Mouse (Mus musculus): ENCODE data around the gene Arrdc5. TPM values are rescaled to one million over a fixed set of nuclear protein-coding genes. Genes with fewer than 3 reads are reported as not detected.

Gene Arrdc5
- total RNA-seq (2023; ENCODE audit: inconsistent age), result not detected in 4 replicates

DNA sequence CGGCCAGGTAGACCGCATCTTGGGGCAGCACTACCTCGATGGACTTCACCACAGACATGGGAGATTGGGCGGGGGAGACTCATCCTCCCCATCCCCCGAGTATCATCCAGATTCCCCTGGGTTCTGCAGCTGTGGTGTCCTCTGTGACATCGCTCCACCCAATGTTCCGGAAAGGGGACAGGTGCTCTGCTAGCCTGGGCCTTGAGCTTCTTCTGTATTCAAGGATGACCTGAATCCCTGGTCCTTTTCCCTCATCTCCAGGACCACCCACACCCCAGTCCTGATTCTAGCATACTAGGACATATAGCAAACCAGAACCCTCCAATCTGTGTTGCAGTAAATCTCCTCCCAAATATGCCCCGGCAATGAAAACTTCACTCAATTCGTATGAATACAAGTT, at the start of gene Arrdc5:
Gene Arrdc5 (minus strand): TSS at position 101 of the 400 bp plus-strand sequence.

GRCm38 (mm10) chr17:56325450-56326152, 25.5 kb upstream of the Arrdc5 start, which contains the start of gene Kdm4b:
Gene Kdm4b, plus strand, starts transcription at chr17:56326062.

GRCm38 (mm10) chr17:56303160-56303846, 3.2 kb upstream of the Arrdc5 start, which contains the start of gene Uhrf1:
Gene Uhrf1, plus strand, starts transcription at chr17:56303321.

DNA sequence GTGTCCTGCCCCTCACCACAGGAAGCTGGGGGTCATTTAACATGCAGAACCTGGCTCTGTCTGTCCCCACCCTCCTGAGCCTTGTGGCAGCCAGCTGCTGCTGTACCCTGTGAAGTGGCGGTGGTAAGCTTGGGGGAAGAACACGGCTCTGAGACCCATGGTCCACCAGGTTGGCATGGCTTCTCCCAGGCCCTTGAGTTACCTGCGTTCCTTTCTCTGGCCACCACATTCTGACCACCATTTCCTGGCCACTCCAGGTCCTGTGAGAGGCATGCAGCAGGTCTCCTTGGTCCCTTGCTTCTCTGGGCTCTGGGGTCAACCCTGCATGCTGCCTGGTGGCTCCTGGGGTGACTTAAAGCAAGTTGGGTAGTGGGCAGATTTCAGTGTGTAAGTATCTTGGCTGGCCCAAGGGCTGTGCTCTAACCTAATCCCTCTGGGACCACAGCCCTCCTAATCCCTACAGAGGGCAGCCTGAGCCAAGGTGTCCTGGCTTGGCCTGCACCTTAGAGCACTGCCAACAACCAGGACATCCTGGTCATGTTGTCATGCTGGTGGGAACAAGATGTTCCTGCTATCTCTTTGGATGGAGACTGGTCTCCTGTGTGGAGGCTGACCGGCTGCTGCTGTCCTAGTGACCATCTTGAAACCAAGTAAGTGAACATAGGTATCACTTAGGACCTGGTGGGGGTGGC, 7.4 kb downstream of the Arrdc5 start, which contains the start of gene Plin3:
Gene Plin3 (minus strand): TSS at position 343 of the 692 bp plus-strand sequence.

DNA sequence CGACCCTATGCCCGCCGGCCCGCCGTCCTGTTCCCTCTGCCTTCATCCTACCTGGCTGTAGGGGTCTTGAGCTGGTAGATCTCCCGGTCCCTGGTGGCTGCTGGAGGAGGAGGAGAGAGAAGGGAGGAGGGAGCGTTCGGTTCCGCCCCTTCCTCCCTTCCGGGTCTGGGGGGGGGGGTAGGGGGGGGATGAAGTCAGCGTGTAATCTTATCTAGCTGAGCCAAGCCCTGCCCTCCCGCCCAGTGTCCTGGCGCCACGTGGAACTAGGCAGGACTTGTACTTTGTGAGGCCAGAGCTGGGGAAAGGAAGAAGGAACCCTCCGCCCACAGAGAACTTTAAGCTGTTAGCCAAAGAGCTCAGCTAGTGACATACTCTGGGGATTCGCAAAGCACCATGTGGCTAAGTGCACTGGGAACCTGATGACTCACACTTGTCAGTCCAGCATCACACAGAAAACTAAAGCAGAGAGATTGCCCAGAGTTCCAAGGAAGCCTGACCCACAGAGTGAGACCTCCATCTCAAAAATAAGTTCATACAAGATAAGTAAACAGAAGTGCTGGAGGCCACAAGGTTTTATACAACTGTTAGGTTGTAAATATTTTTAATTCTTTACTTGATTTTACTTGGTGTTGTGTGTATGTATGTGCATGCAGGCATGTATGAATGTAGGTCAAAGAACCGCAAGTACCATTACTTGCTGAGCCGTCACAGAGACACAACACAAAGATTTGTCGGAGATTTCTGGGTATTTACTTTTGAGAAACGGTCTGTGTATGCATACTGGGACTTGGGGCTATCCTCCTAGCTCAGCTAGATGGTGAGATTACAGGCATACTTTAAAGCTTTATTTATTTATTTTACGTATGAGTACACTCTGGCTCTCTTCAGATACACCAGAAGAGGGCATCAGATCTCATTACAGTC, 23.2 kb downstream of the Arrdc5 start, which contains the start of gene Ticam1:
Gene Ticam1 (minus strand): TSS at position 144 of the 924 bp plus-strand sequence.

GRCm38 (mm10) chr17:56256239-56256881, 43.7 kb downstream of the Arrdc5 start, which contains the start of gene Fem1a:
Gene Fem1a, plus strand, starts transcription at chr17:56256810.

Other genes with a start within 250 kb of the Arrdc5 start
- gene Ubxn6, start 225.3 kb downstream of the Arrdc5 start, total RNA-seq (2023; ENCODE audit: inconsistent age), result 69.0 to 71.9 TPM (median 71.0 TPM) in 4 replicates
- gene Hdgfl2, start 220.7 kb downstream of the Arrdc5 start, total RNA-seq (2023; ENCODE audit: inconsistent age), result 102 to 112 TPM (median 107 TPM) in 4 replicates
- not detected in 4 replicates for gene Plin4, start 190.5 kb downstream of the Arrdc5 start, total RNA-seq (2023; ENCODE audit: inconsistent age)
- gene Plin5, start 182.7 kb downstream of the Arrdc5 start, total RNA-seq (2023; ENCODE audit: inconsistent age), result not detected in 4 replicates
- not detected in 4 replicates for gene Lrg1, start 178.3 kb downstream of the Arrdc5 start, total RNA-seq (2023; ENCODE audit: inconsistent age)
- gene Sema6b, start 159.9 kb downstream of the Arrdc5 start, total RNA-seq (2023; ENCODE audit: inconsistent age), result 0.42 to 1.1 TPM (median 0.92 TPM) in 4 replicates
- gene Tnfaip8l1, start 137.8 kb downstream of the Arrdc5 start, total RNA-seq (2023; ENCODE audit: inconsistent age), result 0.19 to 0.51 TPM (median 0.41 TPM) in 4 replicates
- 50.0 to 56.0 TPM (median 53.0 TPM) in 4 replicates for gene Mydgf, start 116.4 kb downstream of the Arrdc5 start, total RNA-seq (2023; ENCODE audit: inconsistent age)
- 52.3 to 59.2 TPM (median 53.1 TPM) in 4 replicates for gene Dpp9, start 81.4 kb downstream of the Arrdc5 start, total RNA-seq (2023; ENCODE audit: inconsistent age)
- 27.2 to 30.4 TPM (median 28.6 TPM) in 4 replicates for gene Fem1a, start 43.5 kb downstream of the Arrdc5 start, total RNA-seq (2023; ENCODE audit: inconsistent age)
- gene Ticam1, start 23.5 kb downstream of the Arrdc5 start, total RNA-seq (2023; ENCODE audit: inconsistent age), result 22.7 to 27.2 TPM (median 25.2 TPM) in 4 replicates
- 11.6 to 16.2 TPM (median 15.4 TPM) in 4 replicates for gene Plin3, start 7.4 kb downstream of the Arrdc5 start, total RNA-seq (2023; ENCODE audit: inconsistent age)
- 13.7 to 22.6 TPM (median 17.5 TPM) in 4 replicates for gene Uhrf1, start 3.0 kb upstream of the Arrdc5 start, total RNA-seq (2023; ENCODE audit: inconsistent age)
- gene Kdm4b, start 25.8 kb upstream of the Arrdc5 start, total RNA-seq (2023; ENCODE audit: inconsistent age), result 66.1 to 73.1 TPM (median 68.8 TPM) in 4 replicates
- gene Ptprs, start 176.2 kb upstream of the Arrdc5 start, total RNA-seq (2023; ENCODE audit: inconsistent age), result 15.5 to 29.4 TPM (median 18.4 TPM) in 4 replicates
- not detected in 4 replicates for gene Znrf4, start 212.1 kb upstream of the Arrdc5 start, total RNA-seq (2023; ENCODE audit: inconsistent age)

All from B cell, adult (primary cell).